Mouse (Mus musculus) midbrain, embryonic 11.5 days (tissue): ENCODE results near the gene Bst1. TPM values are rescaled to one million over a fixed set of nuclear protein-coding genes. Genes with fewer than 3 reads are reported as not detected.

Experiments
- ATAC-seq: fragments of 200-750 bp; cut with Nextera tagmentation; 2 replicates; pipeline ENCODE4 v1.8.0; 2017; ENCODE audit warnings: moderate TSS enrichment, moderate library complexity; ENCODE audit not compliant: low FRiP score
- DNase-seq: peaks from one replicate; pipeline ENCODE4 v3.0.0; 2015; ENCODE audit warnings: low spot score; ENCODE audit errors: missing footprints
- H3K27ac ChIP-seq: fragments of 300-500 bp; sonication (generic); 2 replicates; pipeline ENCODE4 v1.5.1; 2014; ENCODE audit warnings: low read depth, low read length
- H3K27me3 ChIP-seq: fragments of 300-500 bp; sonication (generic); 2 replicates; pipeline ENCODE4 v1.6.1; 2014; ENCODE audit warnings: mild to moderate bottlenecking, low read length, moderate library complexity, mixed read lengths; ENCODE audit not compliant: control insufficient read depth, insufficient read depth
- H3K36me3 ChIP-seq: fragments of 300-500 bp; sonication (generic); 2 replicates; pipeline ENCODE4 v1.6.1; 2014; ENCODE audit warnings: mild to moderate bottlenecking, low read length, moderate library complexity, mixed read lengths; ENCODE audit not compliant: control insufficient read depth, insufficient read depth
- H3K4me1 ChIP-seq: fragments of 300-500 bp; sonication (generic); 2 replicates; pipeline ENCODE4 v1.6.1; 2014; ENCODE audit warnings: low read length; ENCODE audit not compliant: control insufficient read depth, insufficient read depth
- H3K4me2 ChIP-seq: fragments of 300-500 bp; sonication (generic); 2 replicates; pipeline ENCODE4 v1.6.1; 2014; ENCODE audit warnings: mild to moderate bottlenecking, moderate library complexity
- H3K4me3 ChIP-seq: fragments of 300-500 bp; sonication (generic); 2 replicates; pipeline ENCODE4 v1.5.1; 2014; ENCODE audit warnings: low read depth, low read length
- H3K9ac ChIP-seq: fragments of 300-500 bp; sonication (generic); 2 replicates; pipeline ENCODE4 v1.6.1; 2014; ENCODE audit warnings: low read length
- H3K9me3 ChIP-seq: fragments of 300-500 bp; sonication (generic); 2 replicates; pipeline ENCODE4 v1.6.1; 2016; ENCODE audit warnings: low read length; ENCODE audit not compliant: control insufficient read depth
- WGBS: fragments of 180-500 bp; shearing (Covaris S2); extraction: QIAGEN DNeasy Blood & Tissue Kit; methylation state at CpG from one replicate; pipeline ENCODE4 v1.1.7; 2014; 5-methylcytosine and 5-hydroxymethylcytosine counted together
- polyA plus RNA-seq: library from polyadenylated mRNA; unstranded; fragments of >200 nt; fragmentation: Nextera tagmentation; extraction: Ambion mirVana; gene quantifications from 2 replicates; pipeline ENCODE4 v1.2.1, GENCODE M21; 2014

The Bst1 gene
- polyA plus RNA-seq, 1 experiment from 2014 or later: not detected

DNA sequence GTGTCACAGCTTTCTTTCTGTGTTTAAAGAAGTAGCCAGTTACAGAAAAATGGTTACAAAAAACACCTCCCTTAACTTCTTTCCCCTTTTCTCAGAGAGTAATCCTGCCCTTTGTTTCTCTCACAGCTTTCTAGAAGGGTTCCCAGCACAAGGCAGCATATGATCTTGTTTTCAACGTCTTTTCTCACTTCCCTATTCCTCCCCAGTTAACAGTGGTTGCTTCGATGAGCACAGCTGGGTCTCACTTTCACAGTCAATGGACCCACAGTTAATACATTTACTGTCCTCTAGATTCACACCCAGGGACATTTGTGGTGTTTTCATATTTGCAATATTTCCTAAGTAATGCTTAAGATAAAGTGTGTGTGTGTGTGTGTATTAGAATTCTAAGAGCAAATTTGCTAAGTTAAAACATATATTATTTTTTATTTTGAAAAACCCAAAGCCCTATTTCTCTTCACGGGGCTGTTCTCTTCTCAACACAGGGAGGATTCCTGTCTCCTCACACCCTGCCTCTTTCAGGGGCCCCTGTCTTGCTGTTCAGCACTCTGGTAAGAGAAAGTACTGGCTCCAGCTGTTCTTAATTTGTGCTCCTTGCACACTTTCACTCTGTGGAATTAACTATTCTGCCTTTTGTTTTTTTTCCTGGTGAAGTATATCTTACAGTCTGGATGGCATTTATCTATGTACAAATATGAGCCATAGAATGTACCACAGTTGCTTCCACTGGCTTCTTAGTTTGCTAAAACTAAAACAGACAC lies 66.6 kb downstream of the Bst1 start:
- 27% methylated on average over 3 of the region's 3 CpGs for WGBS
- ATAC-seq: no peak

DNA sequence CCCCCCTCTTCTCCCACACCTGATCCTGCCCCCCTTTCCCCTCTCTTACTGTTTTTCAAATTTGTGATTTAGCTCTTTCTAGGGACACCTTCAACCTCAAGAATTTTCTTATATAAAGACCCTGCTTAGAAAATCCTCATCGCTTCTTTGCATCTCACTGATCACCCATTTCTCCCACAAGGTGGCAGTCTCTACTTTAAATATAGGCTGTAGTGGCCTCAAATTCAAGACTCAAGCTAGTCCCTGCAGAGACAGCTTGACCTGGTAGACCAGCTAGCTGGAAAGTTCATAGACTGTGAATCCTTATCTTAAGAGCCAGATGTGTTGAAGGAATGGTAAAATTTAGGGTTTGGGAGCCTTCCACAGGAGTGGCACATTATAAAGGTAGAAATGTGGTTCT lies 73.7 kb downstream of the Bst1 start:
- no peak for ATAC-seq
- H3K27me3 ChIP-seq: no peaks in the 10 kb centered on the region
- 26% methylated on average over 1 of the region's 1 CpGs for WGBS
- no peak for DNase-seq
- H3K27ac ChIP-seq: no peak overlapping the region
- H3K9me3 ChIP-seq: no peaks in the 10 kb centered on the region
- H3K4me1 ChIP-seq: no peaks in the 10 kb centered on the region
- H3K4me2 ChIP-seq: no peak overlapping the region
- no peaks in the 10 kb centered on the region for H3K36me3 ChIP-seq
- H3K4me3 ChIP-seq: no peak overlapping the region
- no peak overlapping the region for H3K9ac ChIP-seq

More for the DNA sequence above, 66.6 kb downstream of the Bst1 start:
- Histone ChIP-seq H3K4me2 (no peak overlapping the region), H3K27me3 (no peaks in the 10 kb centered on the region), H3K36me3 (no peaks in the 10 kb centered on the region), H3K4me3 (no peak overlapping the region), H3K27ac (no peak overlapping the region), H3K4me1 (no peaks in the 10 kb centered on the region), H3K9me3 (no peaks in the 10 kb centered on the region), H3K9ac (no peak overlapping the region)
- DNase-seq: no peak

Other genes with a start within 250 kb of the Bst1 start
- gene Cc2d2a, start 156.5 kb upstream of the Bst1 start, polyA plus RNA-seq: 7.7 and 10.9 TPM in 2 replicates
- gene Fbxl5, start 2.8 kb downstream of the Bst1 start, polyA plus RNA-seq: 73.1 and 79.5 TPM in 2 replicates
- gene Cd38, start 49.7 kb downstream of the Bst1 start, polyA plus RNA-seq: 5.5 and 5.6 TPM in 2 replicates
- not detected in 2 replicates for gene Gm7879, start 94.3 kb downstream of the Bst1 start, polyA plus RNA-seq
- 0.53 TPM in 1 of 2 replicates, not detected in the other for gene Fgfbp1, start 162.9 kb downstream of the Bst1 start, polyA plus RNA-seq